Mouse (Mus musculus): ENCODE measurements at regions not wholly inside any gene's neighbourhood (a gene's known extent, or its start where the extent isn't known, plus 50 kb on each side); places are given as distances from the start of the nearest gene placed in this dataset.

- H3K4me3 ChIP-seq (ENCODE audit: low read depth, low read length) = no peak overlapping the region
- H3K27me3 ChIP-seq (ENCODE audit: control insufficient read depth, insufficient read depth, low read length) = no peaks in the 10 kb centered on the region
- 82% methylated on average over 7 of the region's 7 CpGs for WGBS
- no peak overlapping the region for H3K27ac ChIP-seq (ENCODE audit: low read depth, low read length)
- no peak for ATAC-seq (ENCODE audit: low read depth)
- H3K36me3 ChIP-seq (ENCODE audit: control insufficient read depth, insufficient read depth, low read length) = no peaks in the 10 kb centered on the region
- no peaks in the 10 kb centered on the region for H3K4me1 ChIP-seq (ENCODE audit: control insufficient read depth, insufficient read depth, low read length)
- no peak overlapping the region for H3K9ac ChIP-seq (replicated peaks; ENCODE audit: low read depth, low read length)
- H3K4me2 ChIP-seq (ENCODE audit: low read depth, low read length) = no peak overlapping the region
- no peaks in the 10 kb centered on the region for H3K9me3 ChIP-seq (ENCODE audit: control insufficient read depth, low read length)
Observed at GRCm38 (mm10) chr2:9681691-9682152, 199.3 kb upstream of the 4930412O13Rik start.

- no peaks in the 10 kb centered on the region for H3K4me1 ChIP-seq (ENCODE audit: control insufficient read depth, insufficient read depth, low read length)
- WGBS = 79% methylated on average over 2 of the region's 2 CpGs
- no peaks in the 10 kb centered on the region for H3K36me3 ChIP-seq (ENCODE audit: control insufficient read depth, insufficient read depth, low read length)
- no peak for ATAC-seq (ENCODE audit: low read depth)
- H3K27ac ChIP-seq (ENCODE audit: low read depth, low read length) = no peak overlapping the region
- no peaks in the 10 kb centered on the region for H3K27me3 ChIP-seq (ENCODE audit: control insufficient read depth, insufficient read depth, low read length)
- H3K9me3 ChIP-seq (ENCODE audit: control insufficient read depth, low read length) = no peaks in the 10 kb centered on the region
- no peak overlapping the region for H3K4me3 ChIP-seq (ENCODE audit: low read depth, low read length)
- H3K4me2 ChIP-seq (ENCODE audit: low read depth, low read length) = no peak overlapping the region
- no peak overlapping the region for H3K9ac ChIP-seq (replicated peaks; ENCODE audit: low read depth, low read length)
Observed at GRCm38 (mm10) chr2:9683673-9684210, 197.3 kb upstream of the 4930412O13Rik start.

- H3K27me3 ChIP-seq (ENCODE audit: control insufficient read depth, insufficient read depth, low read length) = no peaks in the 10 kb centered on the region
- H3K4me2 ChIP-seq (ENCODE audit: low read depth, low read length) = no peak overlapping the region
- H3K4me3 ChIP-seq (ENCODE audit: low read depth, low read length) = no peak overlapping the region
- H3K27ac ChIP-seq (ENCODE audit: low read depth, low read length) = no peak overlapping the region
- no peaks in the 10 kb centered on the region for H3K4me1 ChIP-seq (ENCODE audit: control insufficient read depth, insufficient read depth, low read length)
- no peak for ATAC-seq (ENCODE audit: low read depth)
- H3K9ac ChIP-seq (replicated peaks; ENCODE audit: low read depth, low read length) = no peak overlapping the region
- no peaks in the 10 kb centered on the region for H3K9me3 ChIP-seq (ENCODE audit: control insufficient read depth, low read length)
- no peaks in the 10 kb centered on the region for H3K36me3 ChIP-seq (ENCODE audit: control insufficient read depth, insufficient read depth, low read length)
- WGBS = 91% methylated on average over 7 of the region's 7 CpGs
Observed at GRCm38 (mm10) chr2:9688176-9688575, 192.9 kb upstream of the 4930412O13Rik start.

- no peak overlapping the region for H3K4me3 ChIP-seq (ENCODE audit: low read depth, low read length)
- WGBS = 90% methylated on average over 5 of the region's 5 CpGs
- no peak for ATAC-seq (ENCODE audit: low read depth)
- no peak overlapping the region for H3K27ac ChIP-seq (ENCODE audit: low read depth, low read length)
- no peaks in the 10 kb centered on the region for H3K4me1 ChIP-seq (ENCODE audit: control insufficient read depth, insufficient read depth, low read length)
- H3K9me3 ChIP-seq (ENCODE audit: control insufficient read depth, low read length) = no peaks in the 10 kb centered on the region
- no peak overlapping the region for H3K4me2 ChIP-seq (ENCODE audit: low read depth, low read length)
- no peaks in the 10 kb centered on the region for H3K27me3 ChIP-seq (ENCODE audit: control insufficient read depth, insufficient read depth, low read length)
- H3K9ac ChIP-seq (replicated peaks; ENCODE audit: low read depth, low read length) = no peak overlapping the region
- no peaks in the 10 kb centered on the region for H3K36me3 ChIP-seq (ENCODE audit: control insufficient read depth, insufficient read depth, low read length)
Observed at GRCm38 (mm10) chr2:9689518-9689917, 191.5 kb upstream of the 4930412O13Rik start.

DNA sequence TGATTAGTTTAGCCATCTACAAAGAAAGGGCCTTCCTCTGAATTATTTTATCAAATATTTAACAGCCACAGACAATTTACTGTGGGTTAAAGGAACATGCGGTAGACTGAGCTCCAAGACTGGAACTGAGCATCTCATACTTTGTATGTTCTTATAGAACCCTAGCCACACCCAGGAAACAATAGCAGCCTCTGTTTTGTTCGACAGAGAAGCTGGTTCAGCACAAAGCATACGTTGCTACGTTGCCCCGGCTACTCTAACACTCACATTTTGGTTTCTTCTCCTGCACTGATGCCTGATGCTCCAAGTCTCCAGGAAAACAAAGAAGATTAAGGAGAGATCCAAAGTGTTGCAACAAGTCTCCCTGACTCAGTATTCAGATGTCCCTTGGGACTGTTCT, 189.5 kb upstream of the 4930412O13Rik start:
- 76% methylated on average over 5 of the region's 5 CpGs for WGBS
- H3K4me1 ChIP-seq (ENCODE audit: control insufficient read depth, insufficient read depth, low read length) = no peaks in the 10 kb centered on the region
- H3K4me2 ChIP-seq (ENCODE audit: low read depth, low read length) = no peak overlapping the region
- no peaks in the 10 kb centered on the region for H3K36me3 ChIP-seq (ENCODE audit: control insufficient read depth, insufficient read depth, low read length)
- no peak overlapping the region for H3K9ac ChIP-seq (replicated peaks; ENCODE audit: low read depth, low read length)
- no peaks in the 10 kb centered on the region for H3K9me3 ChIP-seq (ENCODE audit: control insufficient read depth, low read length)
- H3K27me3 ChIP-seq (ENCODE audit: control insufficient read depth, insufficient read depth, low read length) = no peaks in the 10 kb centered on the region
- no peak overlapping the region for H3K27ac ChIP-seq (ENCODE audit: low read depth, low read length)
- no peak for ATAC-seq (ENCODE audit: low read depth)
- H3K4me3 ChIP-seq (ENCODE audit: low read depth, low read length) = no peak overlapping the region

DNA sequence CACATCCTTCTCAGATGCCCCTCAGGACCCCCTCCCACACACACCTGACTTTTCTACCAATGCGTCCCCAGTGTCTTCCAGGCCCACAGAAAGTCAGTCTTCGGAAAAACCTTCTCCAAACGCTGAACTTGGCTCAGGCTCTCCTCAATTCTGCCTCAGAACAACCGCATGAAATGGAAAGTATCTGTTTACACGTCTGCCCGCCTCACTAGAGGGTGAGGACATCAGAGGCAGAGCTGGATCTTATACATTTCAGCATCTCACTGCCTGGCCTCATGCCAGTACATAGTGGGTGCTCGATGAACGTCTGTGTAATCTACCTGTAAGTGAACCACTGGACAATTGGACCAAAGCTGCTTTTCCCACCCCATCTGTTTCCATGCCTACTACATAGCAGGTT, 189.1 kb upstream of the 4930412O13Rik start:
- Histone ChIP-seq H3K27me3 (ENCODE audit: control insufficient read depth, insufficient read depth, low read length) (no peaks in the 10 kb centered on the region), H3K4me1 (ENCODE audit: control insufficient read depth, insufficient read depth, low read length) (no peaks in the 10 kb centered on the region), H3K4me3 (ENCODE audit: low read depth, low read length) (no peak overlapping the region), H3K36me3 (ENCODE audit: control insufficient read depth, insufficient read depth, low read length) (no peaks in the 10 kb centered on the region), H3K4me2 (ENCODE audit: low read depth, low read length) (no peak overlapping the region), H3K9me3 (ENCODE audit: control insufficient read depth, low read length) (no peaks in the 10 kb centered on the region), H3K9ac (replicated peaks; ENCODE audit: low read depth, low read length) (no peak overlapping the region), H3K27ac (ENCODE audit: low read depth, low read length) (no peak overlapping the region)
- ATAC-seq (ENCODE audit: low read depth) = no peak
- 85% methylated on average over 8 of the region's 8 CpGs for WGBS

DNA sequence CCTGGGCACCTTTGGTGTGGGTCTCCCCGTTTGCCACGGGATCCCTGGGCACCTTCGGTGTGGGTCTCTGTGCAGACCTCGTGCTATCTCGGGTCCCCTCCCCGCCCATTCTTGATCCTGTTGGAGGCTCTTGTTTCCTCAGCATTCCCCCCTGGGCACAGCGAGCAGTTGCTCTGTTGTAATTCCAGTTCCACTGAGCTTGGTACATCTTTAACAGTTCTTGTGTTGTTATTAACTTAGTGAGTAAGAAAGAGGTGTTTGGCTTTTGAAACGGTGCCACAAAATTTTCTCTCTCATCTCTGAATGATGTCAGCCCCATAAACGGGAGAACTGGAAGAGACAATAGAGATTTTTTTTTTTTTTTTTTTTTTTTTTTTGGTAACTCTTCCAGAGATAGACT, 187.7 kb upstream of the 4930412O13Rik start:
- Histone ChIP-seq H3K9me3 (ENCODE audit: control insufficient read depth, low read length) (no peaks in the 10 kb centered on the region), H3K4me3 (ENCODE audit: low read depth, low read length) (no peak overlapping the region), H3K36me3 (ENCODE audit: control insufficient read depth, insufficient read depth, low read length) (no peaks in the 10 kb centered on the region), H3K27ac (ENCODE audit: low read depth, low read length) (no peak overlapping the region), H3K4me2 (ENCODE audit: low read depth, low read length) (no peak overlapping the region), H3K27me3 (ENCODE audit: control insufficient read depth, insufficient read depth, low read length) (no peaks in the 10 kb centered on the region), H3K4me1 (ENCODE audit: control insufficient read depth, insufficient read depth, low read length) (no peaks in the 10 kb centered on the region), H3K9ac (replicated peaks; ENCODE audit: low read depth, low read length) (no peak overlapping the region)
- WGBS = 81% methylated on average over 9 of the region's 9 CpGs
- no peak for ATAC-seq (ENCODE audit: low read depth)

- Histone ChIP-seq H3K4me1 (ENCODE audit: control insufficient read depth, insufficient read depth, low read length) (no peaks in the 10 kb centered on the region), H3K9ac (replicated peaks; ENCODE audit: low read depth, low read length) (no peak overlapping the region), H3K4me2 (ENCODE audit: low read depth, low read length) (no peak overlapping the region), H3K27ac (ENCODE audit: low read depth, low read length) (no peak overlapping the region), H3K27me3 (ENCODE audit: control insufficient read depth, insufficient read depth, low read length) (no peaks in the 10 kb centered on the region), H3K36me3 (ENCODE audit: control insufficient read depth, insufficient read depth, low read length) (no peaks in the 10 kb centered on the region), H3K9me3 (ENCODE audit: control insufficient read depth, low read length) (no peaks in the 10 kb centered on the region), H3K4me3 (ENCODE audit: low read depth, low read length) (no peak overlapping the region)
- no peak for ATAC-seq (ENCODE audit: low read depth)
- 73% methylated on average over 8 of the region's 8 CpGs for WGBS
Observed at GRCm38 (mm10) chr2:9694178-9694577, 186.9 kb upstream of the 4930412O13Rik start.

DNA sequence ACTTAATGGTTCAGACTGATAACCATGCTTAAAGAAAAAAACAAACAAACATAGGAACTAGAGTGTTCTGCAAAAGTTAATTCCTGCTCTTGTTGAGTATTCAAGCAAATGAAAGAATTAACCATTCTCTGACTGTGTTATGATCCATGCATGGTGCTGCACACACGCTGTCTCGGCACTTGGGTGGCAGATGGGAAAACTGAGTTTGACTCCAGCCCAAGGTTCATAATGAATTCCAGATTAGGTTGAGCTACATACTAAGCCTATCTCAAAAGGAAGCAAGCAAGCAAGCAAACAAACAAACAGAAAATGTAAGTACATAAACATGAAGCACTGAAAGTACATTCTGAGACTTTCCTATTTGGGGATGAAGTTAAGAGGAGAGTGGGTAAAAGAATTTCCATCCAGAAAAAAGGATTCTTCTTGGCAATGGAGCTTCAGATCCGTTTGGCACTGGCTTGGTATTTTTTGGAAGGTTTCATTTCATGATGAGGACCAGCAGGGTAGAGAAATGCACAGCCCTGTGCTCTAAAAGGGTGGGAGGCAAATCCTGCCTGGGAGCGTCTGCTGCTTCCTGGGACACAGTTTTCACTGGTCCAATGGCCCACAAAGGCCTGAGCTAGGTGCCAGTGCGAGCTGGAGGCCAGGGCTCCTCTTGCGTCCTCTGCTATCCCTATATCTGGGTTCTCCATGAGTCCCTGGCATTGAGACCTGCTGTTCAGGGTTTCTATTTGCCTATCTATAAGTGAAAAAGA, 183.3 kb upstream of the 4930412O13Rik start:
- H3K36me3 ChIP-seq (ENCODE audit: control insufficient read depth, insufficient read depth, low read length) = no peaks in the 10 kb centered on the region
- 85% methylated on average over 6 of the region's 6 CpGs for WGBS
- H3K27me3 ChIP-seq (ENCODE audit: control insufficient read depth, insufficient read depth, low read length) = no peaks in the 10 kb centered on the region
- no peaks in the 10 kb centered on the region for H3K4me1 ChIP-seq (ENCODE audit: control insufficient read depth, insufficient read depth, low read length)
- no peak for ATAC-seq (ENCODE audit: low read depth)
- no peak overlapping the region for H3K27ac ChIP-seq (ENCODE audit: low read depth, low read length)
- H3K9me3 ChIP-seq (ENCODE audit: control insufficient read depth, low read length) = no peaks in the 10 kb centered on the region
- H3K4me2 ChIP-seq (ENCODE audit: low read depth, low read length) = no peak overlapping the region
- no peak overlapping the region for H3K9ac ChIP-seq (replicated peaks; ENCODE audit: low read depth, low read length)
- no peak overlapping the region for H3K4me3 ChIP-seq (ENCODE audit: low read depth, low read length)
